Mouse (Mus musculus): ENCODE measurements around the gene Apol6.

DNA sequence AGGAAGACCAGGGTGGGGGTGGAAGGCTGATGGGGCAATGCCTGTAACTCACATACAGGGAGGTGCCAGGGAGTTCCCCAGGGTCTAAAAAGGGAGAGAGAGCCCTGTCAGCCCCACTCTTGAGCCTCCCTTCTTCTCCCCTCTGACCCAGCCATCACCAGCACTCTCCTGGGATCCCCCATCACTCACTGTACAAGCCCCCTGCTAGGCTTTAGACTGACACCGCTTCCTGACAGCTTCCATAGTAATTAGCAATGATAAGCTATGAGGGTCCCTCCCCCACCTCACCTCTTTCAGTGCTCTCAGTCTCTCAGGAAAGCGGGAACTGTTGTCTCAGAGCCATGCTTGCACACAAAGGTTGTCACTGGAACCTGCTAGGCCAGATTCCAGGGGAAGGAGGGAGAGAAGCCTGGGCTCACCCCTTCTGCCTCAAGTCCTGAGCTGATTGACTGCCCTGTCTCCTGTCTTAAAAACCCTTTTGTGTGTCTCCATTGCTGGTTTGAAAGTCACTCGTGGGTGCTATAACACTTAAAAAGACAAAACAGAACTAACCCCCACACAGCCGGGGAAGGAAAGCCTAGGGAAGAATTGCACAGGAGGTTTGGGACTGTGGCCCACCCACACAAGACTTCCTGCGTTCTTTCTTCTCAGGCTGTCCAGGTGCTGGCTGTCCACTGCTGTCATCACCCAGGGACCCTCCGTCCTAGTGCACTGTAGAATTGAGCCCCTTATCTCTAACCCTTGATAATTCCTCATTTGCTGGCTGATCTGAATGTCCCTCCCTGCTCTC is 11.7 kb downstream of the Apol6 start:
- TF ChIP-seq CTCF (IDR thresholded peaks at IDR 0.05; ENCODE audit: control insufficient read depth, insufficient read depth, insufficient read length) (no peak), MAX (IDR thresholded peaks at IDR 0.05) (no peak)

Measured in C2C12 (cell line).